Mouse (Mus musculus) lung, postnatal 0 days (tissue): ENCODE measurements around the gene Cd109.

Experiments
- CTCF ChIP-seq: IDR thresholded peaks from 2 replicates; pipeline ENCODE4 v1.5.1; 2016; ENCODE audit warnings: antibody characterized with exemption, mild to moderate bottlenecking
- EP300 ChIP-seq: IDR thresholded peaks from 2 replicates; pipeline ENCODE4 v1.6.1; 2016; ENCODE audit warnings: antibody characterized with exemption, mild to moderate bottlenecking, control low read depth

GRCm38 (mm10) chr9:78750246-78750645 lies 134.9 kb downstream of the Cd109 start:
- TF ChIP-seq CTCF (no peak), EP300 (no peak)
